Mouse (Mus musculus) G1E (cell line): ENCODE measurements around the gene Rad23b.
"Not testable (repeated sequence)": the region's sequence is repeated elsewhere in the genome, so short reads cannot be mapped to it uniquely, and the experiment has no call there.

Source experiments
- CTCF ChIP-seq: IDR thresholded peaks from 2 replicates; pipeline ENCODE4 v1.5.1; 2012; ENCODE audit warnings: low read depth, low read length, inconsistent platforms, mixed read lengths
- GATA1 ChIP-seq: IDR thresholded peaks from 2 replicates; pipeline ENCODE4 v1.6.1; 2012; ENCODE audit warnings: borderline replicate concordance, low read length, inconsistent platforms, mixed read lengths
- GATA2 ChIP-seq: IDR thresholded peaks from 2 replicates; pipeline ENCODE4 v1.6.1; 2012; ENCODE audit warnings: low read depth, low read length, inconsistent platforms, borderline replicate concordance
- POLR2AphosphoS5 ChIP-seq: IDR thresholded peaks from 2 replicates; pipeline ENCODE4 v1.6.1; 2012; ENCODE audit warnings: low read depth, low read length, inconsistent platforms; ENCODE audit not compliant: insufficient replicate concordance
- TAL1 ChIP-seq: conservative IDR thresholded peaks from 2 replicates; pipeline ENCODE4 v1.6.1; 2012; ENCODE audit warnings: low read depth, low read length, inconsistent platforms, mixed read lengths

DNA sequence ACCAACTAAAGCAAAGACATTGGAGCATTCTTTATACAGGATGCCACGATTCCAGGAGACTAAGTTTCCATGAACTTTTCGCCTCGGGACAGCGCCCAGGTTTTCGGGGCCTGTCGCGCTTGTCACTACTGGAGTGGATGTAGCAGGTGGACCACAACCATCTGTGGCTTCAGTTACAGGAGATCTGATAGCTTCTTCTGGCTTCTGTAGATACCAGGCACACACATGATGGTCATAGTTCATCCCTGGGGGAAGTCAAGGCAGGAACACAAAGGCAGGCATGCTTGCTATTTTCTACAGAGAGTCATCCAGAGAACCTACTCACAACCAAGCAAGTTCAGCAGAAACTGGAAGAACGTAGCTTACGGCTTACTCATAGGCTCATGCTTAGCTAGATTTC is 31.5 kb upstream of the Rad23b start:
- TF ChIP-seq CTCF, GATA1, POLR2AphosphoS5, TAL1, GATA2: not testable (repeated sequence)
